Mouse (Mus musculus): ENCODE results near the gene Nckap5. TPM values are rescaled to one million over a fixed set of nuclear protein-coding genes. Genes with fewer than 3 reads are reported as not detected.
"Not testable (repeated sequence)": the region's sequence is repeated elsewhere in the genome, so short reads cannot be mapped to it uniquely, and the experiment has no call there.

The Nckap5 gene
- polyA plus RNA-seq, 1 experiment = not detected

GRCm38 (mm10) chr1:126799379-126799798 is 31.2 kb downstream of the Nckap5 start:
- Histone ChIP-seq H3K4me1 (ENCODE audit: control insufficient read depth, insufficient read depth, low read length) (no peaks in the 10 kb centered on the region), H3K27ac (ENCODE audit: insufficient read depth, low read depth, low read length) (no peak overlapping the region), H3K4me3 (ENCODE audit: insufficient read depth, low read depth, low read length) (no peak overlapping the region)
- 34% methylated on average over 11 of the region's 11 CpGs for WGBS
- no peak for TF ChIP-seq POLR2A (IDR thresholded peaks at IDR 0.05; ENCODE audit: insufficient read depth, low read depth, low read length)
- TF ChIP-seq CTCF (IDR thresholded peaks at IDR 0.05; ENCODE audit: insufficient read depth, low read depth, low read length) = no peak

GRCm38 (mm10) chr1:126780354-126780941 is 50.2 kb downstream of the Nckap5 start:
- no CpG with 5 or more reads among the region's 2 CpGs for WGBS
- not testable (repeated sequence) for H3K4me1 ChIP-seq (ENCODE audit: control insufficient read depth, insufficient read depth, low read length); H3K4me3 ChIP-seq (ENCODE audit: insufficient read depth, low read depth, low read length); H3K27ac ChIP-seq (ENCODE audit: insufficient read depth, low read depth, low read length)

- H3K27ac ChIP-seq (ENCODE audit: insufficient read depth, low read depth, low read length); H3K4me1 ChIP-seq (ENCODE audit: control insufficient read depth, insufficient read depth, low read length); H3K4me3 ChIP-seq (ENCODE audit: insufficient read depth, low read depth, low read length): not testable (repeated sequence)
- WGBS = no CpG with 5 or more reads among the region's 6 CpGs
Measured at GRCm38 (mm10) chr1:126773947-126774346, 56.7 kb downstream of the Nckap5 start.

- H3K4me1 ChIP-seq (ENCODE audit: control insufficient read depth, insufficient read depth, low read length) = no peaks in the 10 kb centered on the region
- no peak for TF ChIP-seq POLR2A (IDR thresholded peaks at IDR 0.05; ENCODE audit: insufficient read depth, low read depth, low read length)
- no peak overlapping the region for H3K4me3 ChIP-seq (ENCODE audit: insufficient read depth, low read depth, low read length)
- 40% methylated on average over 1 of the region's 1 CpGs for WGBS
- H3K27ac ChIP-seq (ENCODE audit: insufficient read depth, low read depth, low read length) = no peak overlapping the region
Measured at GRCm38 (mm10) chr1:126766971-126767370, 63.6 kb downstream of the Nckap5 start.

- TF ChIP-seq CTCF (IDR thresholded peaks at IDR 0.05; ENCODE audit: insufficient read depth, low read depth, low read length) = no peak
- no peak for TF ChIP-seq POLR2A (IDR thresholded peaks at IDR 0.05; ENCODE audit: insufficient read depth, low read depth, low read length)
- Histone ChIP-seq H3K4me3 (ENCODE audit: insufficient read depth, low read depth, low read length) (no peak overlapping the region), H3K4me1 (ENCODE audit: control insufficient read depth, insufficient read depth, low read length) (no peaks in the 10 kb centered on the region), H3K27ac (ENCODE audit: insufficient read depth, low read depth, low read length) (no peak overlapping the region)
- WGBS = 72% methylated on average over 6 of the region's 6 CpGs
Measured at GRCm38 (mm10) chr1:126765506-126766170, 65.0 kb downstream of the Nckap5 start.

- WGBS = 89% methylated on average over 3 of the region's 3 CpGs
- TF ChIP-seq POLR2A (IDR thresholded peaks at IDR 0.05; ENCODE audit: insufficient read depth, low read depth, low read length) (no peak), CTCF (IDR thresholded peaks at IDR 0.05; ENCODE audit: insufficient read depth, low read depth, low read length) (no peak)
- Histone ChIP-seq H3K4me1 (ENCODE audit: control insufficient read depth, insufficient read depth, low read length) (no peaks in the 10 kb centered on the region), H3K27ac (ENCODE audit: insufficient read depth, low read depth, low read length) (no peak overlapping the region), H3K4me3 (ENCODE audit: insufficient read depth, low read depth, low read length) (no peak overlapping the region)
Measured at GRCm38 (mm10) chr1:126764201-126764600, 66.4 kb downstream of the Nckap5 start.

GRCm38 (mm10) chr1:126763192-126763591 is 67.4 kb downstream of the Nckap5 start:
- WGBS = 96% methylated on average over 2 of the region's 2 CpGs
- TF ChIP-seq CTCF (IDR thresholded peaks at IDR 0.05; ENCODE audit: insufficient read depth, low read depth, low read length) = no peak
- no peak for TF ChIP-seq POLR2A (IDR thresholded peaks at IDR 0.05; ENCODE audit: insufficient read depth, low read depth, low read length)
- no peaks in the 10 kb centered on the region for H3K4me1 ChIP-seq (ENCODE audit: control insufficient read depth, insufficient read depth, low read length)
- no peak overlapping the region for H3K4me3 ChIP-seq (ENCODE audit: insufficient read depth, low read depth, low read length)
- H3K27ac ChIP-seq (ENCODE audit: insufficient read depth, low read depth, low read length) = no peak overlapping the region

- no peak for TF ChIP-seq POLR2A (IDR thresholded peaks at IDR 0.05; ENCODE audit: insufficient read depth, low read depth, low read length)
- no peak for TF ChIP-seq CTCF (IDR thresholded peaks at IDR 0.05; ENCODE audit: insufficient read depth, low read depth, low read length)
- WGBS = 82% methylated on average over 2 of the region's 2 CpGs
- Histone ChIP-seq H3K4me1 (ENCODE audit: control insufficient read depth, insufficient read depth, low read length) (no peaks in the 10 kb centered on the region), H3K4me3 (ENCODE audit: insufficient read depth, low read depth, low read length) (no peak overlapping the region), H3K27ac (ENCODE audit: insufficient read depth, low read depth, low read length) (no peak overlapping the region)
Measured at GRCm38 (mm10) chr1:126760386-126760785, 70.2 kb downstream of the Nckap5 start.

GRCm38 (mm10) chr1:126755682-126756081 is 74.9 kb downstream of the Nckap5 start:
- H3K4me3 ChIP-seq (ENCODE audit: insufficient read depth, low read depth, low read length) = no peak overlapping the region
- H3K27ac ChIP-seq (ENCODE audit: insufficient read depth, low read depth, low read length) = no peak overlapping the region
- H3K4me1 ChIP-seq (ENCODE audit: control insufficient read depth, insufficient read depth, low read length) = peaks cover 4% of the 10 kb centered on the region; the same call in 1 of the 2 replicates
- no peak for TF ChIP-seq POLR2A (IDR thresholded peaks at IDR 0.05; ENCODE audit: insufficient read depth, low read depth, low read length)
- no peak for TF ChIP-seq CTCF (IDR thresholded peaks at IDR 0.05; ENCODE audit: insufficient read depth, low read depth, low read length)
- WGBS = 57% methylated on average over 5 of the region's 5 CpGs

- Histone ChIP-seq H3K4me3 (ENCODE audit: insufficient read depth, low read depth, low read length) (no peak overlapping the region), H3K27ac (ENCODE audit: insufficient read depth, low read depth, low read length) (no peak overlapping the region), H3K4me1 (ENCODE audit: control insufficient read depth, insufficient read depth, low read length) (peaks cover 4% of the 10 kb centered on the region; the same call in 1 of the 2 replicates)
- TF ChIP-seq CTCF (IDR thresholded peaks at IDR 0.05; ENCODE audit: insufficient read depth, low read depth, low read length) (no peak), POLR2A (IDR thresholded peaks at IDR 0.05; ENCODE audit: insufficient read depth, low read depth, low read length) (no peak)
Measured at GRCm38 (mm10) chr1:126753611-126754010, 77.0 kb downstream of the Nckap5 start.
